Mouse (Mus musculus) thymus, postnatal 0 days (tissue): ENCODE measurements around the gene Olfr64. TPM values are rescaled to one million over a fixed set of nuclear protein-coding genes. Genes with fewer than 3 reads are reported as not detected.

Experiments
- DNase-seq: peaks from one replicate; pipeline ENCODE4 v3.0.0-alpha.2; 2015; ENCODE audit warnings: low spot score
- polyA plus RNA-seq: library from polyadenylated mRNA; unstranded; fragments of >200 nt; fragmentation: Nextera tagmentation; extraction: Ambion mirVana; gene quantifications from 2 replicates; pipeline ENCODE4 v1.2.1, GENCODE M21; 2015

The Olfr64 gene
- not detected in 2 replicates for polyA plus RNA-seq

DNA sequence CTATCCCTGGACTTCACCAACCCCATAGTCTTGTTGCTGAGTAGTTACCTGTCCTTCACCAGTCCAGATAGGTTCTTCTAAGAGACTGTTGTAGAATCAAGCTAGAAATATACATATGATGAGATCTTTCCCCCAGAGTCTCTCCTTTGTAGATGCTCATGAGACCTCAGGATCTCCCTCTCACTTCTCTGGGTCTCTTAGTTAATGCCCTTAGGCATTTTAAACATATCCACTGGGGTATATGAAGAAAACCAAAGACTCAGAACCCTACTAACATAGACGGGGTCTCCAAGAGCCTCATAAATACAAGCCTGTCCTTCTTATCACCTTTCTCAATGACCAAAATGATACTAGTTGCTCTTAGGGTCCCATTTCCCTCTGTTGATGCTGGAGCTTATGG lies at the start of gene Olfr64:
TSS of gene Olfr64 (minus strand) at position 101 of the 400 bp plus-strand sequence.
- no peak for DNase-seq

- peak; percentile 66 for DNase-seq
Measured at GRCm38 (mm10) chr7:103942730-103943129, 48.4 kb upstream of the Olfr64 start.

GRCm38 (mm10) chr7:103934264-103934663 lies 40.0 kb upstream of the Olfr64 start, which contains the start of gene Olfr632:
Gene Olfr632, plus strand, starts transcription at chr7:103934347.
- DNase-seq: no peak

GRCm38 (mm10) chr7:103928525-103928924 lies 34.2 kb upstream of the Olfr64 start, which contains the start of gene Olfr631:
Gene Olfr631, plus strand, starts transcription at chr7:103928825.
- no peak for DNase-seq

- no peak for DNase-seq
Measured at GRCm38 (mm10) chr7:103915338-103915737, 21.1 kb upstream of the Olfr64 start.

DNA sequence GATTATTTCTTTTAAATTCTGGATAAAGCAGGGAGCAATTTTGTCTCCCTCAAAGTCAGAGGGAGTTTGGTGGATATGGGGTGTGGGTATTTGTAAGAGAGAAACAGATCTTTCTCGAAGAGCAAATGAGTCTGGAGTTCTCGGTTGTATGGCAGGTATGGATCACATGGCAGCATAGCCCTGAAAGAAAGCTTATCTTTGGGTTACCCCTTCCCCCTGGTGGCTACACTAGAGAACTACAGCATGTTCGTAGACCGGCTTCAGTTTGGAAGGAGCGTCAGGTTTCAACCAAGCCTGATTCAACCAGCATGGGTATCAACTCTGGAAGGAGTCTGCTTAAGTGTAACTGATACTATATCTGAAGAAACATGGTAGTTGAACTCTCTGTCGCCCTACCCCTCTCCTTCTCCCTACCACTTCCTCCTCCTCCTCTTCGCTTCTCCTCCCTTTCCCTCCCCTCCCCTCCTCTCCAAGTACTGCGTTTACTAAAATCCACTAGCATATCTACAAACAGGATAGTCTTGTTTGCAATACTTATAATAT lies 18.8 kb upstream of the Olfr64 start:
- DNase-seq: no peak

GRCm38 (mm10) chr7:103910047-103910446 lies 15.8 kb upstream of the Olfr64 start:
- DNase-seq: no peak

- DNase-seq: no peak
Measured at GRCm38 (mm10) chr7:103903187-103903586, 8.9 kb upstream of the Olfr64 start, which contains the start of gene Olfr65. Gene Olfr65, plus strand, starts transcription at chr7:103903487.

DNA sequence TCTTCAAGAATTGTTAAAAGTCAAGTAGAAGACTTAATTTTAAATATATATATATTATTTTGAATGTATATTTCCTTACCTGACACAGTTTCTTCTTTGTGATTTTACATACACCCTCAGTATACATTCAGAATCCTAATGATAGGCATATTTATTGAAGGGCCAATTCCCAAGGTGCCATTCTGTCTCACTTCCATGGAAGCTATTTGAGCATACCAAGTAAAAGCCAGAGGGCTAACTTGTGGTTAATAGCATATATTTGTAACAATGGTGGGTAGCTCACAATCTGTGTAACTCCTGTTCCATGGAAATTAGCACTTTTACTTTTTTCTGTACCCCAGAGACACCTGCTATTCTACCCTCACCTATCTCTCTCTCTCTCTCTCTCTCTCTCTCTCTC lies 8.1 kb downstream of the Olfr64 start, which contains the start of gene Olfr66:
TSS of gene Olfr66 (minus strand) at position 101 of the 400 bp plus-strand sequence.
- DNase-seq: no peak

DNA sequence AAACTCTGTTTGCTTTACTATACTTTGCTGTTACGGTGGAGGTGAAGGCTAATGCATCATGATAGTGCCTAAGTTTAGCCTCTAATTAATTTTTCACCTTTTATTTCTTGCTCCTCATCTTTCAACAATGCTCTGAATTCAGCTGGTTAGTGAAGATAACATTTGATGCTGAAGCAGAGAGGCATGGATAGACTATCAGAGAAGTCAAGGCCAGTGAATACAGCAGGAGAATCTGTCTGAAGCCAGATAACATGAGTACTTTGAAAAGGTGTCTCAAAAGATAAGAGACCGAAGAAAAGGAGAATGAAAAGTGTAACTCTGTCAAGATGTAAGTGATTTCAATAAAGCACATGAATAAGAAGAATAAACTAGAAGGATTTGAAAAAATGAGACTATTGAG lies 17.2 kb downstream of the Olfr64 start:
- DNase-seq: no peak

GRCm38 (mm10) chr7:103874451-103874850 lies 19.8 kb downstream of the Olfr64 start:
- no peak for DNase-seq

GRCm38 (mm10) chr7:103873064-103873463 lies 21.2 kb downstream of the Olfr64 start:
- DNase-seq: peak; percentile 7

DNA sequence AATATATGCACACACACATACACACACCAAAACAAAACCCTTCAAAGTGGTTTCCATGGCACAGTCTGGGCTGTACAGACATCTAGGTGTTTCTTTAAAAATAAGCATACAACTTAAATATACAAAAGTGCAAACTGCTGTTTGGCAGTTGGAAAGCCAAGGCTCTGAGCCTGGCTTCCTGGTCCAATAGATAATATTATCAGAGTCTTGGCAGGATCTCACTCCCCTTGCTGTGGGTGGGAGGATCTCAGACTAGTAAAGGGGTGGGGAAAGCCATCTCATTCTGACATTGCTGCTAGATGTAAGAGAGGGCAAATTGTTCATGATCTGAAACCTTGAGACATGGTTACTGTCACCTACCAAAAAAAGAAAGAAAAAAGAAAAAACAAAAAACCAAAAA lies 23.6 kb downstream of the Olfr64 start:
- no peak for DNase-seq

DNA sequence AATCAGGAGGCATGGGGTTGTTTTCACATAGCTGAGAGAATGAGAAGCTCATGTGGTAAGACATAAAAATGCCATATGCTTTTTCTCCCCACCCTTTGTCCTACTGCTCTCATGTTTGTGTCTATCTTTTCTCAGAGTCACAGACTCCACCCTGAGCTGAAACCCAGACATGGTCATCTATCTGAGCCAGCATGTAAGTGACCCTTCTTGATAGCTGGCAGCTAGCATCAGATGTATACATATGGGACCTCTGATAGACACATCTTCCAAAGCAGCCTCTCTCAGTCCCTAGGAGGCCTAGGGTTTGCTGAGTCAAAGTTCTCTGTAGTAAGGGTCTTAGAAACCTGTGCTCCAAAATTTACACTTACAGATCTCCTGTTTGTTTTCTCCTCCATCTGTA lies 28.6 kb downstream of the Olfr64 start:
- DNase-seq: no peak

GRCm38 (mm10) chr7:103861531-103861930 lies 32.8 kb downstream of the Olfr64 start:
- no peak for DNase-seq

DNA sequence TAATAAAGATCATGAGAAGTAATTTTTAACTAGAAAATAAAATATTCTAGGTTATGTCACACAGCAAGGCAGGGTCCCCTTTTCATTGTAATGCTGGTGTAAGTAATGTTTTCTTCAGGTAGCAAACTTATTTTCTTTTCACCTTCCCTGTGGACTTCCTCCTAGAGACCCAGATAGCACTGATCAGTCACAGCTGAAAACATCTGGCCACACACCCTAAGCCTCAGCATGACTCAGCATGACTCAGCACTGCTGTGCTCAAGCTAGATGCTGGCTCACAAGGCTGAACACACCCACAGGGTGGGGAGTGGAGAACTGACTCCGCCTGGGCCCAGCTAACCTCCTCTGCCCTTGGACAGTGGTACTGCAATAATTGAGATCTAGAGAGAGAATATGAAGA lies 33.4 kb downstream of the Olfr64 start:
- DNase-seq: peak; percentile 42

GRCm38 (mm10) chr7:103859076-103859475 lies 35.2 kb downstream of the Olfr64 start:
- DNase-seq: no peak

DNA sequence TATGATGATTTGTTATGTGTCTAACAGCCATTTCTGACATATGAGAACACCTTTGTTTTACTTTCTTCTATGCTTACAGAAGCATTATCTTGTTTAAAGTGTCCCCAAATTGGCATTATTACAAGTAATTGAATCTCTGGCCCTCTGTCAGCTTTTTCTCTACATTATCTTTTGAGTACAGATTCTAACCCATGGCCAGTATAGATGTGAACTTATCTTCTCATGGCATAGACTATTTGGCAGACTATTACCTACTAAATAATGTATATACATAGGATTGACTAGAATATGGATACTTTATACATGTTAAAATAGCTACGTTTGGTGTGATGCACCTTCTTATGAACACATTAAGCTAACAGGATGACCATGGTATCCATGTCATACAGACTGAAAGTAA lies 39.6 kb downstream of the Olfr64 start:
- no peak for DNase-seq

DNA sequence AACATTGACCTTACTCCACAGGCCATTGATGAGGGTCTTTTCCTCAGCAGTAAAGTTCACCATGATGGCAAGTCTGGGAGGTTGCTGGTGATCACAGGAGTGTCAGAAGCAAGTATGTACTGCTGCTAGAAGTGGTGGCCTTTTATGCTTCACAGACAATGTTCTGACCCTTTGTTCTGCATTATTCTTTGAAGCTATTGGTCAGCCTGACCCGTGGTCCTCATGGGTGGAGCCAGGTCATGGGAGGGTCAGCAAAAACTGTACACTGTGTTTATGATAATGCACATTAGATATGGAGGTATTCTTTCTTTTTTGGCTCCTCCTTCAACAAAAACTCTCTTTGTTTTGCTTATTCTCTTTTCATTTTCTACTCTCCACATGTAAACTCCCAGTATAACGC lies 41.2 kb downstream of the Olfr64 start, which contains the start of gene Hbb-y:
TSS of gene Hbb-y (minus strand) at position 127 of the 400 bp plus-strand sequence.
- no peak for DNase-seq

GRCm38 (mm10) chr7:103844525-103845325 lies 49.6 kb downstream of the Olfr64 start:
- DNase-seq: no peak

DNA sequence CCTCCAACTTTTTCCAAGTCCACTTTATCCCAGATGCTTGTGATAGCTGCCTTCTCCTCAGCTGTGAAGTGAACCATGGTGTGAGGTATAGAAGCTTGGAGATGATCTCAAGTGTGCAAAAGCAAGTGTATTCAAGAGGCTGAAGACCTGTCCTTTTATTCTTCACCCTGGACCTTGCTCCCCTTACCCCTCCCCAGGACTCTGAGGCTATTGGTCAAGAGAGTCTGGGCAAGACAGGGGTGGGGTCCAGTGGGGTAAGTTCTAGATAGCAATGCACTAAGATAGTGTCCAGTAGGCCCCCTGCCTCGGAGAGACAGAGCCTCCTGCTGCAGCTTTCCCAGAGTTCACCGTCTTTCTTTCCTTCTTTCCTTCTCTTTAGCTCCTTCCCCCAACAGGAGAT lies 51.3 kb downstream of the Olfr64 start, which contains the start of gene Hbb-bh1:
TSS of gene Hbb-bh1 (minus strand) at position 131 of the 400 bp plus-strand sequence.
- no peak for DNase-seq

- no peak for DNase-seq
Measured at GRCm38 (mm10) chr7:103840268-103840667, 54.0 kb downstream of the Olfr64 start, which contains the start of gene Hbb-bh2. Gene Hbb-bh2, minus strand, starts transcription at chr7:103840520.
